Mouse (Mus musculus) ES-E14 (cell line): Measurements from ENCODE around the gene Mapkapk3.

Experiments used
- HCFC1 ChIP-seq: IDR thresholded peaks from 2 replicates; pipeline ENCODE4 v1.6.1; 2012; ENCODE audit warnings: low read length, inconsistent platforms, borderline replicate concordance; ENCODE audit not compliant: insufficient read depth
- MAFK ChIP-seq: IDR thresholded peaks from 2 replicates; pipeline ENCODE4 v1.6.1; 2014; ENCODE audit warnings: mild to moderate bottlenecking, low read depth, low read length, inconsistent platforms; ENCODE audit not compliant: insufficient read depth

DNA sequence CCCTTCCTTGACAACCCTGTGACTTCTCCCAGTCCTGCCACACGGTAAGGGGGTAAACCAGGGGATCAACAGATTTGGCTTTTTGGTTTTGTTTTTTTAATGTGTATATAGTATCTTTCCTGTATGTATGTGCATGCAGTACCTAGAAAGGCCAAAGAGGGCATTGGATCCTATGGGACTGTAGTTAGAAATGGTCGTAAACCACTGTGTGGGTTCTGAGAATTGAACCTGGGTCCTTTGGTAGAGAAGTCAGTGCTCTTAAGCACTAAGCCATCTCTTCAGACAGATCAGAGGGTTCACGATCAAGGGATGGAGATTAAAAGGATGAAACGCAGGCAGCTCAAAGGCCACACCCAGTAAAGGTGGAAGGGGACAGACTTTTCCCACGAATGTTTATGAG is 45.4 kb upstream of the Mapkapk3 start:
- TF ChIP-seq HCFC1 = no peak
- TF ChIP-seq MAFK = no peak
